Mouse (Mus musculus): ENCODE measurements around the gene Zfp777.
A peak's percentile ranks its signal among the peaks of the same experiment; 100 is the strongest.

Zfp777 gene

DNA sequence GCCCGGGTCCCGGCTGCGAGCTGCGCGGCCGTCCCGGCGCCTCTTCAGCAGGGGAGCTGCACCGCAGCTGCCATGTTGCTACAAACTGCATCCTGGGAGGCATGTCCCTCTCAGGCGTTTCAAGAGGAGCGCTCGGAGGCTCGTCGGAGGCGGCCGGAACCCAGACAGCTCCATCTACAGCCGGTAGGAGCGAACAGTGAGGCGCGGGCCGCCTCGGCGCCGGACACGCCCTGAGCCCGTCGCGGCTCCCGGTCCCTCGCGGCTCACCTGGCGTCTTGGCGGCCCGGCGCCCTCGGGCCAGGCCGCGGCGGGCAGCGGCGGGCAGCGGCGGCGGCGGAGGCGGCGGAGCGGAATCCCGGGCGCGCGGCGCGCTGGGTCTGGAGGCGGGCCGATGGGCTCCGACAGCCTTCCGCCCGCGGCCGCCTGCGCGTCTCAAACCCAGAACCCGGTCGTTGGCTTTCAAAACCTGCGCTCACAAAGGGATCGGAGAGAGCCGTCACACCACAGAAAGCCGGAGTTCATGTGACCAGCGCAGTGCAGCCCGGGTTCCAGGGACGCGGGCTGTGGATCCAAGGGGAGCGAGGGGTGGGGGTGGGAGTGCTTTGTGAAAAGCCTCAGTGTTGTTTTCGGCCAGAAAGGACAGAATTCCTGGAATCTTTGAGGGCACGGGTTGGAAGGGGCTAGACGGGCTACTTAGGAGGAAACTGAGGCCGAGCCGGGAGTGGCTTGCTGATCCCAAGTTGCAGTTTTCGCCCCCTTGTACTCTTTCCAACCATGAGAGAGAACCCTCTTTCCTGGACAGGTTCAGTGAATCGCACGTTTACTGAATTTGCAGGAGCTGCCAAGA lies at the start of gene Zfp777:
Zfp777 (minus strand) TSS at position 486 of the 847 bp plus-strand sequence.
- peak; percentile 82 to 83 for DNase-seq (ENCODE audit: low spot score in 2 of 2)

DNA sequence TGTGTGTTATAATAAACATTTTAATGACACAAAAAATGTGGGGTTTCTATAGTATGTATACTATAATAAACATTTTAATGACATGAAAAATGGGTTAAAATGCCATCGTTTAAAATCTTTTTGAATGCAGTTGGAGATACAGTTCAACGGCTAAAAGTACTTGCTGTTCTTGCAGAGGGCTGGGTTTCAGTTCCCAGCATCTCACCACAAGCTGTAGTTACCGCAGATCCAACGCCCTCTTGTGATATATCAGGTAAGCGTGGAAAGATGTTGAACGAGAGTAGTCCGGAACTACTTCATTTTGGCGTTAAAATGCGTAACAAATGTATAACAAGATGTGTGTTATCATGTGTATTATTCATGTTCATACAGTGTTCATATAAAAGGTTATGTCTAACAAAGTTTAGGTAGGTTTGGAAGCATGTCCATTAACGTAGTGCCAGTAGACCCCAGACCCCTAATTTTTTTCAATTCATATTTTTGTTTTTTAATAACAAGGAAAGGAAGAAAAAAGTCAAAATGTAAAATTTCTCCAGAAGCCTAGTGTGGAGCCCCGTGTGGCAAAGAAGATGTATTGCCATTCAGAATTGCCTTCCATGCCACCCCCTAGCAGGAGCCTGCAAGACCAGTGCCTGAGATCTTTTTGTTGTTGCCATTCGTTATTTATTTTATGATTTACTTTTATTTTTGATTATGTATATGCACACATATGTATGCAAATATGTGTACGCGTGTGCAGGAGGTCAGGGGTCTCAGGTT lies 38.4 kb upstream of the Zfp777 start:
- no peak for DNase-seq (ENCODE audit: low spot score in 2 of 2)

DNA sequence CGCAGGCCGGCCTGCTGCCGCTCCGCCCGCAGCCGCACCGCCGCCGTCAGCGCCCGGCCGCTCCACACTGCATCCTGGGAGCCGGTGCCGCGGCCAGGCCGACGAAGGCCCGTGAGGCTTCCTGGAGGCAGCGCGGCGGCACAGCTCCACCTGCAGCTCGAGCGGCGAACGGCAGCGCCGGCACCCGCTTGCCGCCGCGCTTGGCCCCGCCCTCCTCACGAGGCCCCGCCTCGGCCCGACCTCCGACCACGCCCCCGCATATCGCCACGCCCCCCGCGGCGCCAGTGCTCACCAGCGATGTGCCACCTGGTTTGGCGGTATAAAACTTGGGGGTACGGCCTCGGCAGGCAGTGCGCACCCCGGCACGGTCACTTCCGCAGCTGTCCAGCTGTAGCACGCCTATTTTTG lies 37.8 kb upstream of the Zfp777 start, which contains the start of gene Zfp746:
Zfp746 (minus strand) TSS at position 123 of the 408 bp plus-strand sequence.
- peak; percentile 83 to 90 for DNase-seq (ENCODE audit: low spot score in 2 of 2)

DNA sequence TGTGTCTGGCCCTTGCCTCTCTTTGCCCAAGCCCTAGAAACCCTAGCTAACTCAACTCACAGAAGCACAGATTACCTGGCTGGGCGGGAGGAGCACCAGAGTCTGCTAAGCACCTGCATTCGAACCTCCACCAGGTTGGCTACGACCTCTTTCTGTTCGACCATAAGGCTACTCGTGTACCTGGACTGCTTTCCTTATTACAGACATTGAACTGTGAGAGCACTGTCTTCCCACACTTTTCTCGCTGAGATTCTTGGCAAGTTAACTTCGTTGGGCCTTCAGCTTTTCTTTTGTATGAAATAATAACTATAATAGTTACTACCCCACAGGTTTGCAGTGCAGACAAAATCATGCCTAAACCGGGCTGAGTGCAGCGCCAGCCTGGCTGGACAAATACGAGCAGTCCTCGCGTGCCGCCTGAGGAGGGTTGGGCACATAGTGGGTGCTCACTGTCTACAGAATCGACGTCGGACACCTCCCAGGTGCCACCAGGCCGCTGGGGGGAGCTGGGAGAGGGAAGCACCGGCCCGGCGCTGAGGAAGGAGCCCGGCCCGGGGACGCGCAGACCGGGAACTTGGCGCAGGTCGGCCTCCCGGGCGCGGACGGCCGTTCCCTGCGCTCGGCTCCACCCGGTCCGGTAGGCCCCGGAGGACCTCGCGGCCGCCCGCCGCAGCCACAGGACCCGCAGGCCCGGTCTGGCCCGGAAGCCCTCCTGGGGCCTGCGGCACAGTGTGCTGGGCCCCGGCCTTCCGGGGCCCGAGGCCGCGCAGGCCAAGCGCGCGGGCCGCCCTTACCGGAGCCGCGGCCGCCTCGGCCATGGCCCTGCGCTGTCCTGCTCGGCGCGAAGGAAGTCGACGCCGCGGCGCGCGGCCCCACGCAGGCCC lies 37.1 kb upstream of the Zfp777 start:
- DNase-seq (ENCODE audit: low spot score in 2 of 2) = peak; percentile 42 to 55

DNA sequence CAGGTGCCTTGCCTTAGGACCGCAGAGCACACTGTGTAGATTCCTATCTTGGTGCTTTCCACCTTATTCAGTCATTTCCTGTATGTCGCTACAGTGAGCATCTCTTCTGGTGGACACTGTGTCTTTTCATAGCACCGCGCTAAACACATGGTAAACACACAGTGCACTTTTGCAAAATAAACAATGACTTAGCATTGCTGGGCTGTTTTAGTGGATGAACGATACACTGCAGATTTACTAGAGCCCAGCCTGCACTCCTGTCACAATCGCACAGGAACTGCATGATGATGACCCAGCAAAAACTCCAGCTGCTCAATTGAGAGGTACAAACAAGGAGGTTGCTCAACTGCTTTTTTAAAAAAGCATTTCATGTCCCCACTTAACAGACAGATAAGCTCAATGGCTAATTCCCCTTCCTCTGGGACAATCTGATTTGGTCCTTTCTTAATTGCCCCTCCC lies 35.1 kb upstream of the Zfp777 start:
- DNase-seq (ENCODE audit: low spot score in 2 of 2) = no peak

DNA sequence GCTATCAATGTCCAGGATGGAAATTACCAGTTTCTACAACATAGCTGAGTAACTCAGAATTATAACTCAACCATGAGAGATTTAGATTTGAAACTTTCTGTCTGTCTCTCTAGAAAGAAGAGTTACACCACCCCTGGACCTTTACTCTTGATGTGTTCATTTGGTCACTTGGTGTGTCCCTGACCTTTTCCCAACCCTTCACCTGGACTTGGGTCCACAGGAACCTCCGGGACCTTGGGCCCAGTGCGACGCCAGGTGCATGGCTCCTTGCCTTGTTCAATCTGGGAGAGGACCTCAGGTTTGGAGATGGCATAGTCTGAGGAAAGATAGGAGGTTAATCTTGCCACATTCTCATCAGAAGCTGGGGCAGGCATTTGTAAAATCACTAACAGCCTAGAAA lies 33.2 kb upstream of the Zfp777 start:
- no peak for DNase-seq (ENCODE audit: low spot score in 2 of 2)

DNA sequence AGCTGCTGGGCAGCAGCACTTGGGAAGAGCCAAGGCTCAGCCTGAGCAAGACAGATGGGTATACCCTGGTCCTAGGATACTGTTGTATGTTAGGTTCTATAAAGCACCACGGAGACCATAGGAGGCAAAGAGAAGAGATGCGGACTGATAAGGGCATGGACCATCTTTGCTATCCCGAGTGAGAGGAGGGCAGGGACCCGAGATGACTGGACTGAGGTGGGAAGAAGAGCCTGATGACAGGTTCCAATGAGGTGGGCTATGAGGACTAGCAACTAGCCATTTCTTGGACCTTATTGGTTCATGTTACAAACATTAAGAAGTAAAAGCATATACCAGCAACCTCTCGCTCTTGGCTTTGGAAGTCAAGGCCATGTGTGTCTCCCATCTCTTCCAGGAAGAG lies 32.3 kb upstream of the Zfp777 start:
- DNase-seq (ENCODE audit: low spot score in 2 of 2) = no peak

DNA sequence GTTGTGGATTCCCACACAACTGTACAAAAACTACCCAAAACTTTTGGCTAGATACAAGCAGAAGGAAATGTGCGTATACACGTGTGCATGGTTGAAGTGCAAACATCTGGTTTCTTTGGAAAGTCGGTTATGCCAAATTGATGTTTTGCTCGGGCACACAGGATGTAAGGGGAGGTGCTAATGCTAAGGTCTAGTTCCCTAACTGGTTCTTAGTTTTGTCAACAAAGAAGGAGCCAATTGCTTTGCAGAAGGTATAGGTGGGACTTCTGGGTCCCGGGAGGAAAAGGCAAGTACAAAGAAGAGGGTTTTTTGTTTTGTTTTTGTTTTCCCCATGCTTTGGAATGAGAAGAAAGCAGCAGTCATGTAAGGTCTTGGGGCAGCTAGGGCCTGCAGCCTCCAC lies 24.6 kb upstream of the Zfp777 start:
- peak in 1 of 2 experiments; percentile 42 for DNase-seq (ENCODE audit: low spot score in 2 of 2)

DNA sequence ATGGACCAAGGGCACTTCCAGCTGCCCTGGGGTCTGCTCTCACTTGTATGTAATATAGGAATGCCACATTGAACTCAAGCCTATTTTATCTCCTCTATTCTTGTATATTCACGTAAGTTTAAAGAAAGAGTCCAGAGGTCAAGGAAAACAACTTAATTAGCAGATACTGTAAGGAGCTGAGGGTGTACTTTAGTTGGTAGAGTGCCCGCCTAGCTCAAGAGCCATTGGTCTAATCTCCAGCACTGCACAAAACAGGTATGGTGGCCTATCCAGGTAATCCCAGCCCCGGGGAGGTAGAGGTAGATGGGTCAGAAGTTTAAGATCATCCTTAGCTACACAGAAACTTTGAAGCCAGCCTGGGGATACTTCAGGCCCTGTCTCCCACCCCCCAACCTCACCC lies 18.8 kb upstream of the Zfp777 start:
- no peak for DNase-seq (ENCODE audit: low spot score in 2 of 2)

DNA sequence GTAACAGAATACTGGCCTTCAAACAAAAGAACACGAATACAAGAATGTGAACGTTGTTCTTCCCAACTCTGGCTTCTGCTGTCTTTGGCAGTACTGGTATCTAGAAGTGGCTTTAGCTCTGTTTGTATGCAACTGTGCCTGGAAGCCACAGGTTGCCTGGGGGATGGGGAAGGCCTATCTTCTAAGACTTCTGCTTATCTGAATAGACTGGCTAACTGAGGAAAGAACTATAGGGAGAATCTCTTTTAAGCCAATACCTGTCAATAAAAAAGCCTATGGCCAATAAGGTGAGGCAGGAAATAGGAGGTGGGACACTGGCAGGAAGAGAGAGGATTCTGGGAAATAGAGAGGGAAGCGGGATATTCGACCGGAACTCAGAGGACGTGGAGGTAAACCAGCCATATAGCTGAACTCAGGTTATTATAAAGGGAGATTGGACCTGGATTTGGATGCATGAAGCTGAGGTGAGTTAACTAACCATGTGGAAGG lies 16.9 kb upstream of the Zfp777 start:
- no peak for DNase-seq (ENCODE audit: low spot score in 2 of 2)

DNA sequence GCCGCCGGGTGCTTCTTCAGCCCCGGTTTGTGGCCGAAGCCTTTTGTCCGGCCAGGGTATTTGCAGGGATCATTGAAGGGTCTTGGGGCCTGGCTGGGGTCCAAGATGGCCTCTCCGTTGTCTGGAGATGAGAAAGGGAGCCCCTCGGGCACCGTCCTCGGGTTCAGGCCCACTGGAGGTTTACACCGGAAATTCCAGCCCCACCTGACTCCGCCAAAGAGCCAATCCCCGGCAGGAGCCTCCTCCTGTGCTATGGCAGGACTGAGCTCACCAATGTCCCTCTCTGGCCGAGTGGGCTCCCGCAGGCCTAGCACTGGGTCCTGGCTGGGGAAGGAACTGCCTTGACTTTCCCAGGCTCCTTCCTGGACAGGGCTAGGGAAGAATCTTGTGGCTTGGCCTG lies 15.7 kb upstream of the Zfp777 start:
- no peak for DNase-seq (ENCODE audit: low spot score in 2 of 2)

DNA sequence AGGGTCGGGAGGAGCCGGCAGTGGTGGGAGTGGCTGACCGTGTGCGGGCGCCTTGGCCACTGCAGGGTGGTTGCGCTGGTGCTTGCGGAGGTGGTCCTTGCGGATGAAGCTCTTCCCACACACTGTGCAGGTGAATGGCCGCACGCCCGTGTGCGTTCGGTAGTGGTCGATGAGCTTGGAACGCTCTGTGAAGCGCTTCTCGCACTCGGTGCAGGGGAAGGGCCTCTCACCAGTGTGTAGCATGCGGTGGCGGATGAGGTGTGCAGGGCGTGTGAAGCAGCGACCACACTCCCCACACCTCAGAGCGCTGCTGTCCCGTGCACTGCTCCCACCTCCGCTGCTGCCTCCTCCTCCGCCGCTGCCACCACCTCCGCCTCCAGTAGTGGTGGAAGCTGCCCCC lies 15.2 kb upstream of the Zfp777 start:
- DNase-seq (ENCODE audit: low spot score in 2 of 2) = no peak

DNA sequence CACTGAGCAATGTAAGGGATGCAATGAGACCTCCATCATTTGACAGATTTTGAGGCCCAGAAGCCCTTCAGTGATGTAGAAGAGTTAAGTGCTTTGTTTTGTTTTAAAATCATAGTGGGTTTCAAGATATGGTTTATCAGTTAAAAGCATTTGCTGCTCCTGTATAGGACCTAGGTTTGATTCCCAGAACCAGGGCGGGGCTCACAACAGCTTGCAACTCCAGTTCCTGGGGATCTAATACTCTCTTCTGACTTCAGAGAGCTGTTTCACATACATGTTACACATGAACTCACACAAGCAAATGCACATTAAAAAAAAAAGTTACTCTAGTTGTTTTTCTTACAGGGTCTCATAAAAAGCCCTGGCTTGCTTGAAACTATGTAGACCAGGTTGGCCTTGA lies 12.2 kb upstream of the Zfp777 start:
- DNase-seq (ENCODE audit: low spot score in 2 of 2) = no peak

DNA sequence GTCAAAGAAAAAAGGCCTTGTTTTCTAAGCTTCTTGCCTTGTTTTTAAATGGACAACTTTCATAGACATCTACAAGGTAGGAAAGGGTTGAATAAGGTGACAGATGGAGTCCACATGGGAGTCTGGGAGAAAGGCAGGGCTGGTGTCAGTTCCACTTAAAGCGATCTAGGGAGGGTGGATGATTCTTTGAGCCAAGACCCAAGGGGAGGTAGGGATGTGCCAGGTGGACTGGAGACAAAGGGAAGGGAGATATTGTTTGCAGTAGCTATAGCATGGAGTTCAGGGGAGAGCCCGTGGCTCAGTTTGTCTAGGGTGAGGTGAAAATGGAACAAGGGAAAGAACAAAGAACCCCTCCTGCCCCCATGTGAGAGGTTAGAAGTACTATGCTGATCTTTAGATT lies 11.7 kb upstream of the Zfp777 start:
- DNase-seq (ENCODE audit: low spot score in 2 of 2) = no peak

DNA sequence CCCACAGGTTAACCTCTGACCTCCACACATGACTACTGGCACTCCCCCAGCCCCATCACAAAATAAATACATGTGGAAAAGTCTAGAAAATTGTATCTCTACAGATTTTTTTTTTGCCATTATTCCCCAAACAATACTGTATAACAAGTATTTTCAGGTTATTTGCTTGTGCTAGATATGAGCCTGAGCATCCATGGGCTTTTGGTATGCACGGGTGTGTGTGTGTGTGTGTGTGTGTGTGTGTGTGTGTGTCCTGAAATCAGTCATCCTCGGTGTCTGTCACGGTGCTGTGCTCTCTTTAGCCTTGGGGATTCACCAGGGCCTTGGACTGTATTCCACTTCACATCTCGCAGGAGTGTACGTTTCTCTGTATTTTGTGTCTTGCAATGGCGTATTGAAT lies 3.4 kb upstream of the Zfp777 start:
- DNase-seq (ENCODE audit: low spot score in 2 of 2) = no peak

DNA sequence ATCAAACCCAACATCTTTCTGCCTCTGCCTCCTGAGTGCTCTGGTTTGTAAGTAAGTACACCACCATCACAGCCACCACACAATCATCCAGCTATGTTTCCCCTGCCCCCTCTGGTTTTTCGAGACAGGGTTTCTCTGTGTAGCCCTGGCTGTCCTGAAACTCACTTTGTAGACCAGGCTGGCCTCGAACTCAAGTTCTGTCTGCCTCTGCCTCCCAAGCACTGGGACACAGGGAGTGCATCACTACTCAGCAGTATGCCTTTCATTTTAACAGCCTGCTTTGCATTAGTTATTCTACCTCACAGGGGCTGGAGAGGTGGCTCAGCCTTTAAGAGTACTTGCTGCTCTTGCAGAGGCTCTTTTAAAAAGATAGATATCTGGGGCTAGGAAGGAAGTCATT lies 3.0 kb upstream of the Zfp777 start:
- DNase-seq (ENCODE audit: low spot score in 2 of 2) = no peak

DNA sequence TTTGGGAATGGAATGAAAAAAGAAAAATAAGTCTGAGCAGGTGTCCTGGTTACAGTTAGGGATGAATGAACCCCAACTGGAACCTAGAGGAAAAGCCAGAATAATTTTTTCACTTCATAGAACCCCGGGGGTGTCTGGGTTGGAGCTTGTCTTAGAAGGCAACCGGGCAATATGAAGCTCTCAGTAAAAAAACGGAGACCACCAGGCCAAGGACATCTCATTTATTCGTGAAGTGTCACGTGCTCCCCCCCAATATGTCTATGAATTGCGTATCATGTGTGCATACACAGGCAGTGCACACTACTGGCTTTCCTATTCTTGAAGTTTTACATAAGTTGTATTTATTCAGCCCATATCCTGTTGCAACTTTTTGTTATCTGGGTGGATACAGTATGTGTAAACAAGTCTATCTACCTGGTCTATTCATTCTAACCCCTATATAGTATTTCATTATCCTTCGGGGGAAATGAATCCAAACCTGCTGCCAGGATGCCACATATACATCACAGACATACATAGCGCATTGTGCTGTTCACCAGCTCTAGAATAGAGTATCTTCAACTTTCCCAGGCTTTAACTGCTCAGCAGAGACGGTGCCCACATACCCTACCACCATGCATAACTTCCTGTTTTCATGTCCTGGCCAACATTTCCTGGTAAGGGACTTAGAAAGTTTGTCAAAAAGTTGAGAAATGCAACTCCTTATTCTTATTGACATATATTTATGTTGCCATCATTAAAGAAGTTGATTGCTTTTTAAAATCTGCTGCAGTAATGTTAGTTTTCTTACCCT lies 758 bp upstream of the Zfp777 start:
- no peak for DNase-seq (ENCODE audit: low spot score in 2 of 2)

DNA sequence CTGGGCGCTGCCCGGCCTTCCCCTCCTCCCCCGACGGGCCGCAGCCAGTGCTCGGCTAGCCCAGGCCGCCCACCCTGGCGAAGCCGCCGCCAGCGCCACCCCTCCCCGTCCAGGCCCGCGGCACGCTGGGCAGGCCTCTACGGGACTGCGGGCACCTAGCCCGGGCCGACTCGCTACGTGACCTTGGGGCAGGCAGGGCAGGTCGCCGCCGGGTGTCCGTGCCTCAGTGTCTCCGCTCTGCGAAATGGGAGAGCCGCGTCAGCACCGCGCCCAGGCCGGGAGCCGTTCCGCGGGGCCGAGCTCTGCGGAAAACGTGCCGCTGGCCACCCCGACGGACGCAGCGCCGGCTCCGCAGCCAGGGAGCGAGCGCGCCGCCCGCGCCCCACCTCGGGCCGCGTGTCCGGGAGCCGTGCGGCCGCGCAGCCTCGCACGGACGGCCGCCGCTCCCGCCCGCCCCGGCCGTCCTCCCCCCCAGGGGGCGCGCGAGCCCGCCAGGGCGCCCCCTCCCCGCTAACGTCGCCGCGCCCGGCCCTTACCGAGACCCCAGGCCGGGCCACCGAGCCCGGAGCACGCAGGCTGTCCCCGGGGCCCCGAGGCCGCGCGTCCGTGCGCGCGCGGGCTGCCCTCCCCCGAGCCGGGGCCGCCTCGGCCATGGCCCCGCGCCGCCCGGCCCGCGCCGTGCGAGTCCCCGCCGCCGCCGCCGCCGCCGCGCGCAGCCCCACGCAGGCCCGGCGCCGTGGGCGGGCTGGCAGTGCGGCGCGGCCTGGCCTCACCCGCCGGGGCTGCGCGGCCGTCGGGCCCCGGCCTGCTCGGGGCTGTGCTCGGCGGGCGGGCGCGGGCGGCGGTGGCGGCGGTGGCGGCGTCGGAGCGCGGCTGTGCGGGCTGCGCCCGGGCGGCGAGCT lies 1.0 kb downstream of the Zfp777 start:
- peak in 1 of 2 experiments; percentile 13 for DNase-seq (ENCODE audit: low spot score in 2 of 2)

DNA sequence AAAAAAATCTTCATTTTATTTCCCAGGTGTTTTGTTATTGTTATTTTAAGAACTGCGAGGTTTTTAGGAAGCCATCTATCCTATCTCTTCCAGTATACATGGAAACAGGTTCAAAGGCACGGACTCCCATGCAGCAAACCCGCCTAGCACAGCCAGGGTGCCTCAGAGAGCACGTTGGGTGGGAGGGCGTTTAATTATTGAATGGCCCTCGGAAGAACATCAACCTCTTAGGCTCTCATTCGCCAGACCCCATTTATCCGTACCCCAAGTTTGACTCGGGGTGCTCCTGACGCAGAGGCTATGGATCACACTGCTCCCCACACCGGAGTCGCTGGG lies 1.6 kb downstream of the Zfp777 start:
- no peak for DNase-seq (ENCODE audit: low spot score in 2 of 2)

DNA sequence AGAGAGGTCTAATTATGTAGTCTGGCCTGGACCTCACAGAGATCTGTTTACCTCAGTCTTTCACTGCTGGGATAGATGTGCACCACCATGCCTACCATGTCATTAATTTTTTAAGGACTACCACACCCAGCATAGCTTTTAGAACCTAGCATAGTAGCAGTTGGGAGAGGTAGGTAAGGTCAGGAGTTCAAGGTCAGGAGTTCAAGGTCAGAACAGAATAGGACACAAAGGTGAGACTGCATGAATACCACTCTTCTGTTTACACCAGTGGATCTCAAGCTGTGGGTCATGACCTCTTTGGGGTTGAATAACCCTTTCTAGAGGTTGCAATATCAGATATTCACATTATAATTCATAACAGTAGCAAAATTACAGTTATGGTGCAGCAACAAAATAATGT lies 16.1 kb downstream of the Zfp777 start:
- DNase-seq (ENCODE audit: low spot score in 2 of 2) = no peak
